Mouse (Mus musculus) cortical plate, adult 2 months (tissue): ENCODE results near the gene Fasl. TPM values are rescaled to one million over a fixed set of nuclear protein-coding genes. Genes with fewer than 3 reads are reported as not detected.

Experiments
- H3K27ac ChIP-seq: fragments of 200-500 bp; 2 replicates; pipeline ENCODE4 v1.5.1; 2012; ENCODE audit warnings: low read length, control low read depth, inconsistent platforms; ENCODE audit not compliant: insufficient read depth
- H3K4me1 ChIP-seq: fragments of 200-500 bp; 2 replicates; pipeline ENCODE4 v1.6.1; 2011; ENCODE audit warnings: low read length; ENCODE audit not compliant: control insufficient read depth, insufficient read depth
- H3K4me3 ChIP-seq: fragments of 200-500 bp; 2 replicates; pipeline ENCODE4 v1.5.1; 2011; ENCODE audit warnings: mild to moderate bottlenecking, low read length, control low read depth; ENCODE audit not compliant: insufficient read depth
- CTCF ChIP-seq: fragments of 200-500 bp; IDR thresholded peaks from 2 replicates; pipeline ENCODE4 v1.5.1; 2011; ENCODE audit warnings: mild to moderate bottlenecking, control low read depth, low read length; ENCODE audit not compliant: insufficient read depth; ENCODE audit errors: extremely low read depth
- POLR2A ChIP-seq: fragments of 200-500 bp; IDR thresholded peaks from 2 replicates; pipeline ENCODE4 v1.6.1; 2011; ENCODE audit warnings: mild to moderate bottlenecking, low read length, control low read depth; ENCODE audit not compliant: insufficient read depth; ENCODE audit errors: extremely low read depth
- polyA plus RNA-seq: library from polyadenylated mRNA; depleted of rRNA; stranded (reverse); fragments of >200 nt; gene quantifications from 2 replicates; pipeline ENCODE4 v1.2.3, GENCODE M21; 2012; rRNA removed

The Fasl gene
- polyA plus RNA-seq, 1 experiment = 0.10 TPM

DNA sequence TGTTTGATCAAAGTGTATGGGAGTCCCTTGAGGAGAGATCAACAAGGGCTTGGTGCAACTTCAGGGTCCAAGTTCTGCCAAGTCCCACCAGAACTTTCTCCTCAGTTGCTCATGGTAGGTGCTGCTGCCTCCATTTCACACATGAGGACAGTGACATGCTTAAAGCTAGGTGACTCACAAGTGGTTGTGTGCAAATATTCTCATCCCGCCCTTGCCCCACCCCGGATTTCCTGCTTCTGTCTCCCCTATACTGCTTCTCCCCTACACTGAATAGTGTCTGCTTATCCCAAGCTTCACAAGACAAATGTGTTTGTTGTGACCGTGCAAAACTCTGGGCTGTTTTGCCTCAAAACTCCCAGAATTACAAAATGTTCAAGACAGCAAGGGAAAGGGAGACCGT is 43.4 kb downstream of the Fasl start:
- Histone ChIP-seq H3K27ac (no peak overlapping the region), H3K4me3 (no peak overlapping the region), H3K4me1 (no peaks in the 10 kb centered on the region)
- no peak for TF ChIP-seq CTCF
- no peak for TF ChIP-seq POLR2A

- Histone ChIP-seq H3K27ac (no peak overlapping the region), H3K4me1 (no peaks in the 10 kb centered on the region), H3K4me3 (no peak overlapping the region)
- TF ChIP-seq CTCF (no peak), POLR2A (no peak)
These were observed 44.1 kb downstream of the Fasl start for GRCm38 (mm10) chr1:161744209-161744608.

DNA sequence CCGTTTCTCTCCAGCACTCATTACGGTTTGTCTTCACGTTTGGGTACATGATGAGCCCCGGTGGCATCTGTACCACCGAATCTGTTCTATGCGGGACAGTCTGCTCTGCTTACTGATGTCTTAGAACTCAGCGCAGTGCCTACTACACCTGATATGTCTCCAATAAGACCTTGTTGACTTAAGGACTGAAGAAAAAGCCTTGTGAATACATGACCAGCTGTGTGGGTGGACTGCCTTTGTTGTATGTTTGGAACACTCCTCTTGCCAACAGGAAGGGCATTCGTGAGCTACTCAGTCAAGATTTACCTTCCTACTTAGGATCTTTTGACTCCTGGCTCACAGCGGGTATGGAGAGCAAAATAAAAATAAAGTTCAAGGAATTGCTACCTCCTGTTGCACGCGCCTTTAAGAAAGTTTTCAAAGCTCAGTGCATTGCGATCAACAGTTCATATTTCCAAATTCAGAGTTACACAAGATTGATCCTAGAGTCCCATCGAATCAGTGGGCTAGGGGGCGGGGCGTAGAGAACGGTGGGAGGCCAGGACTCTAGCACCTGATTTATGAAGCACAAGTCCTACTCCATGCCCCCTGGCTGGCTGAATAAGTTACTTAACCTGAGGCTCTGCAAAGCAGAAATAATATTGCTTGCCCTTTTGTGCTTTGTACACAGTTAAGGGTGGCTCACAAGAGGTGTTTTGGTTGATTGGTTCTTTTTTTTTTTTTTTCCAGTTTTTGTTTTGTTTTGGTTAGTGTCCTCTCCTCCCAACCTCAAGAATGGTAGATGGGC is 45.6 kb downstream of the Fasl start:
- H3K4me3 ChIP-seq = no peak overlapping the region
- H3K27ac ChIP-seq = no peak overlapping the region
- no peaks in the 10 kb centered on the region for H3K4me1 ChIP-seq
- TF ChIP-seq CTCF (no peak), POLR2A (no peak)

DNA sequence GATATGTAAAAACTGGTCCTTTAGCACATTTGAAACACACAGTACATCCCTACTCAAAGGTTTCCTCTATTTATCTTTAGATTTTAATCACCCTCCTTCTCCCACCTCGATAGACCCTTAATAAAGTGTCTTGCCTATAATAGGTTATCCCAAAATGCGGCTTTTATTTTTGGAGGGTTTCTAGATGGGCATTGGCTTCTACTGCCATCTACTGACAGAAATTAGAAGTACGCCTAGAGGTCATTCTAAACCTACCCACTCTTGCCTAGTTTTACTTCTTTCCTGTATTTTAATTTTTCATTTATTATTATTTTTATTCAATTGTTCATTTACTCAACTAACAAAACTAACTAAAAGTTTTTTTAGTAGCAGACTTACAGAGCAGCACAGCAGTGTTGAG is 51.4 kb downstream of the Fasl start:
- H3K27ac ChIP-seq = no peak overlapping the region
- TF ChIP-seq CTCF (no peak), POLR2A (no peak)
- no peak overlapping the region for H3K4me3 ChIP-seq
- H3K4me1 ChIP-seq = no peaks in the 10 kb centered on the region

- Histone ChIP-seq H3K4me3 (no peak overlapping the region), H3K4me1 (no peaks in the 10 kb centered on the region), H3K27ac (no peak overlapping the region)
- TF ChIP-seq CTCF (no peak), POLR2A (no peak)
These were observed 52.0 kb downstream of the Fasl start for GRCm38 (mm10) chr1:161736255-161736654.

DNA sequence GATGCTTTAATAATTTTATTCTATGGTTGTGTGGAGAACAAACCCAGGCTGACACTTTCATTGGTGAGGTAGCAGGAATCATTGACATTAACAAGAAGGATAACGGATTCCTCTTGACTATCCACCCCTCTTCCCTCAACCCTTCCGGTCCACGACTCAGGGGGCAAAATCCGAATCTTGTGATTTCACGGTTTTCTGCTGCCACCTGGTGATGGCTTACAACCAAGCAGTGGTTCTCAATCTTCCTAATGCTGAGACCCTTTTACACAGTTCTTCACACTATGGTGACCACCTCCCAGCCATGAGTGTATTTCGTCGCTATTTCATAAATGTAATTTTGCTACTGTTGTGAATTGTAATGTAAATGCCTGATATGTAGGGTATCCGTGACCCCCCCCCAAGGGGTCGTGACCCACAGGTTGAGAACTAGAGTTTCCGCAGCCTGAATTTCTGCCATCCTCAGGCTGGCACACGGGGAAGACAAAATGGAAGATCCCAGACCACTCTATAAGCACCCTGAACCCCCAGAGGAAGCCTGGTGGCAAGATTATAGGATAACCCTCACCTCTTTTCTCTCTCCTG is 52.7 kb downstream of the Fasl start:
- no peak overlapping the region for H3K4me3 ChIP-seq
- no peak for TF ChIP-seq POLR2A
- TF ChIP-seq CTCF = peak; percentile 45; the same call in 1 of the 2 replicates
- no peak overlapping the region for H3K27ac ChIP-seq
- no peaks in the 10 kb centered on the region for H3K4me1 ChIP-seq

DNA sequence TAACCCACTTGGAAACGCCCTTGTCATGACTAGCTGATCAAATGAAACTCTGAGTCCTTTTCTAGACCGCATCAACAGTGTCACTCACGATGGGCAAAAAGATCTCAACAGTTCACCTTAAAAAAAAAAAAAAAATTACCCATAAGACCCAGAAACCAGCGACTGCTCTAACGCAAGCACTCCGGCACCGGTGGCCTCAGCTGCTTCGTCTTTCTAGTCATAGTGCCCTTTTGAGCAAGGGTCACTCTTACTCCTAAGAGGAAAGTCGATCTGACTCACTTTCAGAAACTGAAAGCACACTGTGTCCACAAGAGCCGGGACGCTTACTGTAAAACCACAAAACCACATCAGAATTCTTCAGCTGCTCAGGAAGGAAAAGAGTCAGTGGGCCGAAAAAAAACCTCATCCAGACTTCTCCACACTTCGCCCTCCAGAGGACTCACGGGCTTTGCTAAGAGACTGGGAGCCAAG is 53.5 kb downstream of the Fasl start:
- H3K4me3 ChIP-seq = no peak overlapping the region
- no peak overlapping the region for H3K27ac ChIP-seq
- TF ChIP-seq CTCF (no peak), POLR2A (no peak)
- no peaks in the 10 kb centered on the region for H3K4me1 ChIP-seq

- H3K4me1 ChIP-seq = no peaks in the 10 kb centered on the region
- H3K4me3 ChIP-seq = no peak overlapping the region
- no peak overlapping the region for H3K27ac ChIP-seq
- TF ChIP-seq POLR2A (no peak), CTCF (no peak)
These were observed 54.0 kb downstream of the Fasl start for GRCm38 (mm10) chr1:161734314-161734713.

Other genes with a start within 250 kb of the Fasl start
- 13.3 and 14.7 TPM in 2 replicates for gene Suco, start 88.2 kb upstream of the Fasl start, polyA plus RNA-seq
- gene Pigc, start 180.7 kb upstream of the Fasl start, polyA plus RNA-seq = 16.4 and 19.7 TPM in 2 replicates
- gene 4930558K02Rik, start 191.1 kb upstream of the Fasl start, polyA plus RNA-seq = 0.15 and 0.21 TPM in 2 replicates